ENCODE assay signal across 9 mouse cellular contexts in genomic region chr8:70488931-70489470, GRCm38 (mm10). TPM values are rescaled to one million over a fixed set of nuclear protein-coding genes. Genes with fewer than 3 reads are reported as not detected.
DNase-seq lines count a peak whose midpoint lies in the region; ATAC-seq lines count a peak whose summit lies in the region.
"Had no signal": no experiment of that assay in that cellular context is flagged by ENCODE, and none has a peak within 500 bp of the region (broad histone marks: within the 10 kb centered on the region; RNA-seq: fewer than 3 reads in every experiment).

No protein-coding gene starts in this region.

- WGBS in forebrain, embryonic 13.5 days = 2% methylated on average over 14 of the region's 14 CpGs
- WGBS in limb, embryonic 15.5 days = 2% methylated on average over 14 of the region's 14 CpGs
- WGBS in stomach, embryonic 15.5 days = 6% methylated on average over 14 of the region's 14 CpGs

- peaks cover 98% of the 10 kb centered on the region for H3K27me3 ChIP-seq in megakaryocyte, embryonic 14.5 days (replicated peaks)
- H3K27me3 ChIP-seq in forebrain, embryonic 13.5 days = peaks cover 98% of the 10 kb centered on the region
- H3K27me3 ChIP-seq in limb, embryonic 15.5 days = peaks cover 96% of the 10 kb centered on the region
- peaks cover 94% of the 10 kb centered on the region for H3K27me3 ChIP-seq in stomach, embryonic 15.5 days (replicated peaks)

- ATAC-seq in megakaryocyte, adult 5-6 weeks (ENCODE audit: poor library complexity, severe bottlenecking) = no peak
- ATAC-seq in forebrain, embryonic 13.5 days = no peak
- ATAC-seq in limb, embryonic 15.5 days (ENCODE audit: insufficient number of reproducible peaks, low FRiP score, low TSS enrichment, low read depth) = no peak
- ATAC-seq in stomach, embryonic 15.5 days (ENCODE audit: insufficient read depth, low FRiP score, low read depth) = no peak

- peak overlapping the region; percentile 90 for H3K4me3 ChIP-seq in megakaryocyte, embryonic 14.5 days (replicated peaks)
- H3K4me3 ChIP-seq in forebrain, embryonic 13.5 days = peak overlapping the region; percentile 10; the same call in 1 of the 2 replicates
- H3K4me3 ChIP-seq in limb, embryonic 15.5 days = peak overlapping the region; percentile 34
- peak overlapping the region; percentile 36 for H3K4me3 ChIP-seq in stomach, embryonic 15.5 days (replicated peaks)

- H3K9me3 ChIP-seq in megakaryocyte, embryonic 14.5 days = no peaks in the 10 kb centered on the region
- H3K9me3 ChIP-seq in forebrain, embryonic 13.5 days (replicated peaks) = no peaks in the 10 kb centered on the region
- H3K9me3 ChIP-seq in limb, embryonic 15.5 days = no peaks in the 10 kb centered on the region
- no peaks in the 10 kb centered on the region for H3K9me3 ChIP-seq in stomach, embryonic 15.5 days

- H3K36me3 ChIP-seq in megakaryocyte, embryonic 14.5 days (replicated peaks; ENCODE audit: low read length) = no peaks in the 10 kb centered on the region
- H3K36me3 ChIP-seq in forebrain, embryonic 13.5 days (ENCODE audit: poor library complexity, severe bottlenecking) = no peaks in the 10 kb centered on the region
- no peaks in the 10 kb centered on the region for H3K36me3 ChIP-seq in limb, embryonic 15.5 days
- no peaks in the 10 kb centered on the region for H3K36me3 ChIP-seq in stomach, embryonic 15.5 days

- peaks cover 74% of the 10 kb centered on the region for H3K4me1 ChIP-seq in megakaryocyte, embryonic 14.5 days
- peaks cover 56% of the 10 kb centered on the region for H3K4me1 ChIP-seq in forebrain, embryonic 13.5 days
- peaks cover 68% of the 10 kb centered on the region for H3K4me1 ChIP-seq in limb, embryonic 15.5 days
- peaks cover 50% of the 10 kb centered on the region for H3K4me1 ChIP-seq in stomach, embryonic 15.5 days

- DNase-seq in frontal cortex, postnatal 25 days (ENCODE audit: low spot score in 2 of 2) = no peak
- no peak for DNase-seq in kidney, postnatal 36 days
- DNase-seq in thymus, postnatal 10 days (ENCODE audit: low spot score in 2 of 2) = no peak

- peak overlapping the region; percentile 72 for H3K4me2 ChIP-seq in forebrain, embryonic 13.5 days
- H3K4me2 ChIP-seq in limb, embryonic 15.5 days = peak overlapping the region; percentile 64
- H3K4me2 ChIP-seq in stomach, embryonic 15.5 days = peak overlapping the region; percentile 65

- no peak overlapping the region for H3K9ac ChIP-seq in forebrain, embryonic 13.5 days
- H3K9ac ChIP-seq in limb, embryonic 15.5 days = no peak overlapping the region
- H3K9ac ChIP-seq in stomach, embryonic 15.5 days = no peak overlapping the region

- H3K27ac ChIP-seq in forebrain, embryonic 13.5 days = no peak overlapping the region
- H3K27ac ChIP-seq in limb, embryonic 15.5 days = no peak overlapping the region
- peak overlapping the region; percentile 26; the same call in 1 of the 2 replicates for H3K27ac ChIP-seq in stomach, embryonic 15.5 days
- H3K27ac ChIP-seq: left cerebral cortex, adult 2 months had no signal

RNA-seq across cellular contexts. Expression of gene Tmem59l, which starts 1.8 kb away (rescaled TPM):
- not detected in 2 replicates for polyA plus RNA-seq in megakaryocyte, embryonic 14.5 days (2012; ENCODE audit: insufficient read depth, low replicate concordance)
- total RNA-seq in megakaryocyte, adult 5-6 weeks (2015) = not detected in 2 replicates
- total RNA-seq in megakaryocyte, adult 5-6 weeks (2017) = not detected in 2 replicates
- 32.5 and 38.0 TPM in 2 replicates for polyA plus RNA-seq in forebrain, embryonic 13.5 days (2015; fragmentation: Nextera tagmentation; extraction: Ambion mirVana)
- polyA plus RNA-seq in limb, embryonic 15.5 days (2015; fragmentation: Nextera tagmentation; extraction: Ambion mirVana) = 6.9 and 9.6 TPM in 2 replicates
- 3.0 and 3.5 TPM in 2 replicates for polyA plus RNA-seq in stomach, embryonic 15.5 days (2015; fragmentation: Nextera tagmentation; extraction: Ambion mirVana)

RNA-seq across cellular contexts. Expression of gene Crlf1, which starts 4.0 kb away (rescaled TPM):
- not detected in 2 replicates for polyA plus RNA-seq in megakaryocyte, embryonic 14.5 days (2012; ENCODE audit: insufficient read depth, low replicate concordance)
- total RNA-seq in megakaryocyte, adult 5-6 weeks (2015) = not detected in 2 replicates
- not detected in 2 replicates for total RNA-seq in megakaryocyte, adult 5-6 weeks (2017)
- polyA plus RNA-seq in forebrain, embryonic 13.5 days (2015; fragmentation: Nextera tagmentation; extraction: Ambion mirVana) = 0.86 and 0.92 TPM in 2 replicates
- polyA plus RNA-seq in limb, embryonic 15.5 days (2015; fragmentation: Nextera tagmentation; extraction: Ambion mirVana) = 91.2 and 97.7 TPM in 2 replicates
- 2.9 and 4.1 TPM in 2 replicates for polyA plus RNA-seq in stomach, embryonic 15.5 days (2015; fragmentation: Nextera tagmentation; extraction: Ambion mirVana)

RNA-seq across cellular contexts. Expression of gene Klhl26, which starts 12.2 kb away (rescaled TPM):
- 10.3 and 19.1 TPM in 2 replicates for polyA plus RNA-seq in megakaryocyte, embryonic 14.5 days (2012; ENCODE audit: insufficient read depth, low replicate concordance)
- 1.6 and 2.4 TPM in 2 replicates for total RNA-seq in megakaryocyte, adult 5-6 weeks (2015)
- 3.6 and 5.4 TPM in 2 replicates for total RNA-seq in megakaryocyte, adult 5-6 weeks (2017)
- 15.3 and 16.4 TPM in 2 replicates for polyA plus RNA-seq in forebrain, embryonic 13.5 days (2015; fragmentation: Nextera tagmentation; extraction: Ambion mirVana)
- polyA plus RNA-seq in limb, embryonic 15.5 days (2015; fragmentation: Nextera tagmentation; extraction: Ambion mirVana) = 27.9 and 28.2 TPM in 2 replicates
- 20.5 and 20.7 TPM in 2 replicates for polyA plus RNA-seq in stomach, embryonic 15.5 days (2015; fragmentation: Nextera tagmentation; extraction: Ambion mirVana)

RNA-seq across cellular contexts. Expression of gene Rex1bd, which starts 17.6 kb away (rescaled TPM):
- 135 and 319 TPM in 2 replicates for polyA plus RNA-seq in megakaryocyte, embryonic 14.5 days (2012; ENCODE audit: insufficient read depth, low replicate concordance)
- 40.4 and 47.5 TPM in 2 replicates for total RNA-seq in megakaryocyte, adult 5-6 weeks (2015)
- 37.3 and 43.7 TPM in 2 replicates for total RNA-seq in megakaryocyte, adult 5-6 weeks (2017)
- 150 and 154 TPM in 2 replicates for polyA plus RNA-seq in forebrain, embryonic 13.5 days (2015; fragmentation: Nextera tagmentation; extraction: Ambion mirVana)
- polyA plus RNA-seq in limb, embryonic 15.5 days (2015; fragmentation: Nextera tagmentation; extraction: Ambion mirVana) = 136 and 149 TPM in 2 replicates
- 125 and 130 TPM in 2 replicates for polyA plus RNA-seq in stomach, embryonic 15.5 days (2015; fragmentation: Nextera tagmentation; extraction: Ambion mirVana)

RNA-seq across cellular contexts. Expression of gene Uba52, which starts 21.6 kb away (rescaled TPM):
- polyA plus RNA-seq in megakaryocyte, embryonic 14.5 days (2012; ENCODE audit: insufficient read depth, low replicate concordance) = 499 and 989 TPM in 2 replicates
- 2,237 and 2,370 TPM in 2 replicates for total RNA-seq in megakaryocyte, adult 5-6 weeks (2015)
- total RNA-seq in megakaryocyte, adult 5-6 weeks (2017) = 4,162 and 4,635 TPM in 2 replicates
- 812 and 920 TPM in 2 replicates for polyA plus RNA-seq in forebrain, embryonic 13.5 days (2015; fragmentation: Nextera tagmentation; extraction: Ambion mirVana)
- polyA plus RNA-seq in limb, embryonic 15.5 days (2015; fragmentation: Nextera tagmentation; extraction: Ambion mirVana) = 859 and 940 TPM in 2 replicates
- polyA plus RNA-seq in stomach, embryonic 15.5 days (2015; fragmentation: Nextera tagmentation; extraction: Ambion mirVana) = 843 and 950 TPM in 2 replicates

Comparison
In these comparisons a context has a peak if more than half of its experiments do, and no peak if none do; other contexts are left out.
1. H3K4me3 ChIP-seq: peak in every context shown above with its lines; median percentile 90 in megakaryocyte, embryonic 14.5 days; 36 in stomach, embryonic 15.5 days; 34 in limb, embryonic 15.5 days; 10 in forebrain, embryonic 13.5 days.
2. RNA of gene Crlf1, which starts 4.0 kb away (polyA plus RNA-seq): 91.2 to 97.7 TPM in limb, embryonic 15.5 days; 2.9 to 4.1 TPM in stomach, embryonic 15.5 days, 0.86 to 0.92 TPM in forebrain, embryonic 13.5 days and not detected in megakaryocyte, embryonic 14.5 days; every median in the first group is over 10 times any median in the second.
3. Peak in every context shown above with its lines, with median percentiles within 50 percentile points of each other: H3K4me2 ChIP-seq.